Mouse (Mus musculus) layer of hippocampus, adult 9-11 months (tissue): ENCODE measurements around the gene Ccdc30.
A peak's percentile ranks its signal among the peaks of the same experiment; 100 is the strongest.

Source experiments
- DNase-seq: peaks from one replicate; pipeline ENCODE4 v3.0.0; 2022

Gene Ccdc30

DNA sequence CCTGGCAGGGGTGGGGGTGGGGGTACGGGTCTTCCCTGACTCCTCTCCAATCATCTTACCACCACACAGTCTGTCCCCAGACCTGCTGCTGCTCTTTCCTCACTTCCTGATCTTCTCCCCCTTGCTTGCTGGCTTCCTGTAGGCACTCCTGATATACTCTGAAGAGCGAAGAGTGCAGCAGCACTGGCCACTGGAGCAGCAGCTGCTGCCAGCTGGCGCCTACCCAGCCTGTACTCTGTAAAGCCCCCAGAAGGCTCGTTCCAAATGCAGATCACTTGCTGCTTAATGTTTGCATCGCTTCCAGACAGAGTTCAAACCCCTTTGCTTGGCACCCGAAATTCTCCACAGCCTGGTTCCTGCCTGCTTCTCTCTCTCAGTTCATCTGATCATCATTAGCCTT, 2.5 kb downstream of the Ccdc30 start:
- DNase-seq = no peak

DNA sequence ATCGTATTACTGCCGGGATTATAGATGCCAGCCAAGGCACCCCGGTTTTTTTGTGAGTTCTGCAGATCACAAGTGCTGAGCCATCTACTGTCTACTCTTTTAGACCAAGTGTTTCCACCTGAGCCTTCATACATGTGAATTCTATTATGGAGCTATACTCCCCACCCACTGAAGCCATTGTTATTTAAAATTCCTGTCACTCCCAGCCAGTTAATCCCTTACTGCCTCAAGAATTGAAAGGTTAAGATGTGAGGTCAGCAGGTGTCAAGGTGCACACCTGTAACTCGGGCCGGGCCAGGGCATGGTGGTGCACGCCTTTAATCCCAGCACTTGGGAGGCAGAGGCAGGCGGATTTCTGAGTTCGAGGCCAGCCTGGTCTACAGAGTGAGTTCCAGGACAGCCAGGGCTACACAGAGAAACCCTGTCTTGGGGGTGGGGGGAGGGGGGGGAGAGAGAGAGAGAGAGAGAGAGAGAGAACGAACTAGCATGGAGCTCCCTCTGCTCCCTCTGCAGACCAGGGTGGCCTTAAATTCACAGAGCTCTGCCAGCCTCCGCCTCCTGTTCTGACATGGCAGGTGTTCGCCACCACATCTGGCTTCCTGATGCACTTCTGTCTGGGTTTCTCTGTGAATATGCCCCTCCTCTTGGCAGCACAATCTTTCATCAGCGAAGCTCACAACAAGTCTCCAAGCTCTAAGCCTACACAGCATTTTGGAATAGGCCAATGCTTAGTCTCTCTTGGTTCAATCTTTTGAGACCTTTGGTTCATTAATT, 3.3 kb downstream of the Ccdc30 start:
- no peak for DNase-seq

DNA sequence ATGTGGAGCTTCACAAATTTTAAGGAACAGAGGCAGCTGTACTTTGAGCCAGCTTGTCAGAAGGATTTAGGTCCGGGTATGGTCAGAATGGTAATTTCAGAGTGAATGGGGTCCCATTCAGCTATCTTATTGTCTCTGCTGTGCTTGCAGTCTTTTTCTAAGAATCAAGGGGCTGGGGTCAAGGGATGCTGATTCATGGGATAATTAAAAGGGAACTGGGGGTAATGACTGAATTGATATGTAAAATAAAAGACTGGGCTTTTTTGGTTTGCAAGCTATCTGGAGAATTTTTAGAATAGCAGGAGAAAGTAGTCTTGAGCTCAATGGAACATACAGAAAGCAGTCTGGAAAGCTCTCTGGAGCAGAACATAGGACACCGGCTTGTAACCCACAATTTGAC, 11.9 kb downstream of the Ccdc30 start:
- no peak for DNase-seq

DNA sequence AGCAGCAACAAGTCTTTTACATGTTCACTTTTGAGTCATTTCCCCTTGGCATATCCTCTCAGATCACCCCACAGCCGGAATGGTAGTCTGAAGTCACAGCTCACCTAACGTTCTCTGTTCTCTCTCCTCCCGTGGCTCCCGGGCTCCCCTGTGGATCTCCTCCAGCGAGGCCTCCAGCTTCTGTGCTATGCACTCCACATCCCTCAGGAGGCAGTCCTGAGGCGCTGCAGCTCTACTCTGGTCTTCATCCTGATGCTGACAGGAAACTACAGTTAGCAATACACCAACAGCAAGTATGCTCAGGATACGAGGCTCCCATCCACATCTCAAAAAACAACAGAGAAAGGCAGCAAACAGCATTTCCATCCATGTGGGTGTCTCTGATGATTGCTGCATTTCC, 14.4 kb downstream of the Ccdc30 start:
- no peak for DNase-seq

DNA sequence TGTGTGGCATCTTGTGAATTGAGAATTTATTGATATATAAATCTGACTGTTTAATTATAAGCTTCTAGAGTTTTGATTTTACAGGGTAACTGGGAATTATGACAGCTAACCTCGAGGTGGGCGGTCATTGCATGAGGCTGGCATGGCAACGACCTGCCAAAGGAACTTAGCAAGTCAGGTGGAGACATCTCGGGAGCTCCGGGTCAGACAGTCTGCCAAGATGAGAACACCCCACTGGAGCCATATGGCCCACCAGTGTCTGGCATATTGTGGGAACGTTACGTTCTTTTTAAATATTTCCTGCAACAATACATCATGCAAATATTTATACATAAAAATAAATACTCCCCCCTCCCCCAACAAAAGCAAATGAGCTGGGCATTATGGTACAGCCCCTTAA, 16.6 kb downstream of the Ccdc30 start:
- DNase-seq = no peak

DNA sequence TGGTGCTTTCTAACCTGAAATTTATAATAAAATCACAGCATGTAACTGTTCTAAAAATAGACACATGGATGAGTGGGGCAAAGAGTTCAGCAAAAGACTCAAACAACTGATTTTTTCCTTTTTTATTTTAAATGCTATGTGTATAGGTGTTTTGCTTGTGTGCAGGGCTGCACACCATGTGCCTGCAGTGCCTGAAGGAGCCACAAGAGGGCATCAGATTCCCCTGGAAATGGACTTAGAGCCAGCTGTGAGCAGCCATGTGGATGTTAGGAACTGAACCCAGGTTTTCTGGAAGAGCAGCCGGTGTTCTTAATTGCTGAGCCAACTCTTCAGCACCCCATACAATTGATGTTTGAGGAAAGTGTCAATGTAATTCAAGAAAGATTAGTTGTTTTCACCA, 25.0 kb downstream of the Ccdc30 start:
- DNase-seq = no peak

DNA sequence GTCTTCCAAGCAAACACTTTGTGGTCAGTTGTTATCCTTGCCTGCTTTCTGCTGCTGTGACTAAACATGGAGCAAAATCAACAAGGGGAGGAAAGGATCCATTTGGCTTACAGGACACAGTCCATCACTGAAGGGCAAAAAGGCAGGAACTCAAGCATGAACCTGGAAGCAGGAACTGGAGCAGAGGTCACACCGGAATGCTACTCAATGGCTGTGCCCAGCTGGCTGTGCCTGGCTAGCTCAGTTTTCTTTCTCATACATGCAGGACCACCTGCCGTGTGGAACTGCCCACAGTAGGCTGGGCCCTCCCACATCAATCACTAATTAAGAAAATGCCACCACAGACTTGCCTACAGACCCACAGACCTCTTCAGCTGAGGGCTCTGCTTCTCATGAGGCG, 26.1 kb downstream of the Ccdc30 start:
- no peak for DNase-seq

DNA sequence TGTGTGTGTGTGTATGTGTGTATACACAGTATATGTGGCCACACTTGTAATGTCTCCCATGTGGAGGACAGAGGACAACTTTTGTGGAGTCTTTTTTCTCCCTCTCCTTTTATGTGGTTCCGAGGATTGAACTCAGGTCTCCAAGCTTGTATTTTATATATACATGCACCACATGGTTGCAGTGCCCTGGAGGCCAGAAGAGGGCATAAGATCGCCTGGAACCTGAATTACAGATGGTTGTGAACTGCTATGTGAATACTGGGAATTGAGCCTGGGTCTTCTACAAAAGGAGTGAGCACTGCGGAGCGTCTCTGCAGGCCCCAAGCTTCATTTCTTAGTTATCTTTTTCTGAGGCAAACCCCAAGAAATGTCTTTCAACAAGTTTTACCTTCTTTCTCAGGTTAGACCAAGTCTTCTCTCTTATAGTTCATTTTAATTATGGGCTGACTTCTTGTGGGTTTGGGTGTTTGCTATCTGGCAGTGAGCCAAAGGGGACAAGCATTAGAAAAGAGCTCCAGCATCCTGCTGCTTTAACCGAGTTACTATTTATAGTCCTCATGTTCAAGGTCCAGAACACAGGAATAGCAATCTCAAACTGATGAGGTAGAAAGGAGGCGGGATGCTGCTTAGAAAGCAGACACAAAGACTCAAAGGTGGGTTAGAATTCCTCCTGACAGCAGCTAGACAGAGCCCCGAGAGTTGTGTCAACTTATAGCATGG, 33.7 kb downstream of the Ccdc30 start:
- DNase-seq = no peak

DNA sequence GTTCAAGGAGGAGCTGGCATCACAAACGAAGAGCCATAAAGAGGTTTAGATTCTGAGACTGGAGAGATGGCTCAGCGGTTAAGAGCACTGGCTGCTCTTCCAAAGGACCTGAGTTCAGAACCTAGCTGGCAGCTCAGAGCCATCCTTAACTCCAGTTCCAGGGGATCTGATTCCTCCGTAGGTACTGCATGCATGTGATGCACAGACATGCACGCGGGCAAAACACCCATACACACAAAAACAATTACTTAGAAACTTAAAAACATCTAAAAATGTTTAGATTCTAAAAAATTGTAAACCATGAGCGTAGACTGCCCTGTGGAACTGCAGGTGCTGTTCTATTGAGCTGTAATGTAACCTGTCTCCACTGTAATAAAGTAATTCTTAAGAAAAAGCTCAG, 45.9 kb downstream of the Ccdc30 start:
- no peak for DNase-seq

DNA sequence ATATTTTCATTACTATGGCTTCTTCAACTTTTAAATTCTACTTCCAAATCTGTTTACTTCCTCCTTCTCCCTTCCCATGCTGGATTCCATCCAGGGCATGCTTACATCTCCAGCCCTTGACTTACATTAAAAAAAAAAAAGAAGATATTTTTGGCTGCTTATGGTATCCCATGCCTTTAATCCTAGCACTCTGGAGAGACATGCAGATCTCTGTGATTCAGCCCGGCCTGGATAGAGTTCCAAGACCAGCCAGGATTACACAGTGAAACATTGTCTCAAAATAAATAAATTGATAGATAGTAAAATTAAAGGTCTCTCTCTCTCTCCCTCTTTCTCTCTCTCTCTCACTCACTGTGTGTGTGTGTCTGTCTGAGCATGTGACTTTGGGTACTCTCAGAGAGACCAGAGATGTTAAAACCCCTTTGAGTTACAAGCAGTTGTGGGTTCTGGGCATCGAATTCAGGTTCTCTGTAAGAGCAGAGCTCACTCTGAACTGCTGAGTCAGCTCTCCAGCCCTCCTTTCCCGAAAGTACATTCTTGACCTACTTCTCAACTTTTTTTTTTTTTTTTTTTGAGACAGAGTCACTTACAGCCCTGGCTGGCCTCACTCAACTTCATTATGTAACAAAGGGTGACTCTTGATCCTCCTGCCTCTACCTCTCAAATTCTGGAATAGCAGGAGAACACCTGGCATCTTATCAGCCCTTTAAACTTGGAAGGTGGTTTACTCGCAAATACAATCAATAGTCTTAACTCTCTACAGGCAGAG, 48.4 kb downstream of the Ccdc30 start:
- no peak for DNase-seq

DNA sequence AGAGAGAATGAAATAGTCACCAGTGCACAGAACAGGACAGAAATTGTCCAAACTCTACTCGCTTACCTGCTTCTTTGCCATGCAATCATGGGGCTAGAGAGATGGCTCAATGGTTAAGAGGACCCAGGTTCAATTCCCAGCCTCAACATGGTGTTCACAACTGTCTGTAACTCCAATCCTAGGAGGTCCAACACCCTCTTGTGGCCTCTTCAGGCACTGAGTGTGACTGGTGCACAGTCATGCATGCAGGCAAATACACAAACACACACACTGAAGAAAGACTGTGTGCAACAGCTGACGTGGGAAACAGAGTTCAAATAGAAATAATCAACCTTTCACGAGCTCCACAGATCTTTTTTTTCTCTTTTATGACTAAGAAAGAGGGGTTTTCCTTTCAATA, 53.1 kb downstream of the Ccdc30 start:
- no peak for DNase-seq

DNA sequence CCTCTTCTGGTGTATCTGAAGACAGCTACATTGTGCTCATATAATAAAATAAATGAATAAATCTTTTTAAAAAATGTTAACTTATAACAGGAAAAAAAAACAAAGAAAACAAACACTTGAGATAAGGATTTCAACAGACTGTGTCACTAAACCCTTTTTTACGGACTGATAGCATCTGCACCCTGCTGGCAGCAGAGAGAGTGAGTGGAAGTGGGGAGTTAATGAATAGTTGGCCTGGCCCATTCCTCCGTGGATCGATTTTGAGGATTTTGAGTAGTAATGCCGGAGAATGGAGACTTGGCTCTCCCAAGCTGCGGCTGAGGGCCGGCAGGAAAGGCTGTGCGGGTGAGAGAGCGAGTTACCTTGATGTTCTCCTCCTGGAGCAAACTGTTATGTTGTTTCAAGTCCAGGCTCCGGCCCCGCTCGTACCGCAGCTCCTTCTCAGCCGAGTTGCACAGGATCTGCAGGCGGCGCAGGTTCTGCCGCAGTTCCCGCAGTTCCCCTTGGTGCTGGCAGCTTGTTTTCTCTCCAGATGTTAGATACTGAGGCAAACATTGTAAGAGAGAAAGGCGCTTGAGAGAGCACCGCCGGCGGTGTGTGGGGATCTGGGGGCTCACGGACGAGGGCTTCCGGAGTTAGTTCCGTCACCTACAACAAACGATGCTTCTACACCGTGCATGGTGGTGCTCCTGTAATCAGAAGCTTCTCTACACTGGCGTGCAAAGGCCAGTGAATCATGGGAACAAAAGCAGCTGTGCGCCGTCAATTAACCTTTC, 55.9 kb downstream of the Ccdc30 start:
- no peak for DNase-seq

DNA sequence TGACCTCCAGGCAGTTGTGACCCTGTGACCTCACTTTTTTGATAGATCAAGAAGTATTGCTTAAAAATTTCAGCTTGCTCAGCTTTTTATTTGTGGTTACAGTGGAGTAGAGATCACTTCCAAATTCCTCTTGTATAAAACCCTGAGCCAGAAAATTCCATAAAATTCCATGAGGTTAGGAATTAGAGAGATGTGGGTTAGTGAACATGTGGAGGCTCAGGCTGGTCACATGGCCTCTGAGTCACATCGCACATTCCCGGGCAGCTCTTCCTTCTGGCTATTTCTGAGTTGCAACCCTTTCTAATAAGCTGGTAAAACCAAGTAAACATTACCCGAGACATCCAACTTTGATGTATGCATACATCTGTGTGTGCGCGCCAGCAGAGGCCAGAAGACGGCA, 69.8 kb downstream of the Ccdc30 start:
- DNase-seq = no peak

DNA sequence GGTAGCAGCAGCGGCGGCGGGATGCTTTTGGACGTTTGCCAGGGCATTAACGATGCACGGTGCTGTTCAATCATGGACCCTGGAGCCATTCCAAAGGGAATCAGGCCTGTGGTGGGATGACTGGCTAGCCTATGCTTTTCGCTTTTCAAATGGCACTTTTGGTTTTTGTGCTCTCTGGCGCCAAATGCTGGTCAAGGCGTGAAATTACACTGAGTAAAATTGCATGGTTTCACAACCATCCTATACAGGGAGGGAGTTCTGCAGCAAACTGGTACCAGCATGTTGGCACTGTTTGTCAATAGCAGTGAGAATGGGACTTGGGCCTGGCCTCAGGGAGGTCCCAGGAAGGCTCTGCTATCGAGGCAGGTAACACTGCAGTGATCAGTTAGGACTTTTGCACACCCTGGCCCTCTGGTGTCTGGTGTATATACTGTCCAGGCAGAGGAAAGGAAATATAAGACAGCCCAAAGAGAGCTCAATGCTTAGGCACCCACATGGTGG, 76.4 kb downstream of the Ccdc30 start:
- peak; percentile 38 for DNase-seq

DNA sequence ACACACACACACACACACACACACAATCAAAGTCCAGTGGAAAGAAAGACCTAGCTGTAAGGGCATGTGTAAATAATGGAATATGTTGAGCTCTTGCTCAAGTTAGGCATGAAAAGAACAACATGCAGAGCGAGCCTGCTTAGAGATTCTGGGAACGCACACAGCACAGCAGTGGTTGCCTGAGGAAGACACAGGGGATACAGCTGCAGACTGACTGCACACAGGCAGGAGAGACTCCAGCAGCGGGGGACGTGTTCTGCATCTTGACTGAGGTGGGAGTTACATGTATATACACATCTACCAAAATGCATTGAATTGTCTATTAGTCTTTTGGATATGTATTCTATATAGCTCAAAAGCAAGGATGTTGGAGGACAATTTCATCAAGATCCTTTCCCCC, 76.9 kb downstream of the Ccdc30 start:
- no peak for DNase-seq

DNA sequence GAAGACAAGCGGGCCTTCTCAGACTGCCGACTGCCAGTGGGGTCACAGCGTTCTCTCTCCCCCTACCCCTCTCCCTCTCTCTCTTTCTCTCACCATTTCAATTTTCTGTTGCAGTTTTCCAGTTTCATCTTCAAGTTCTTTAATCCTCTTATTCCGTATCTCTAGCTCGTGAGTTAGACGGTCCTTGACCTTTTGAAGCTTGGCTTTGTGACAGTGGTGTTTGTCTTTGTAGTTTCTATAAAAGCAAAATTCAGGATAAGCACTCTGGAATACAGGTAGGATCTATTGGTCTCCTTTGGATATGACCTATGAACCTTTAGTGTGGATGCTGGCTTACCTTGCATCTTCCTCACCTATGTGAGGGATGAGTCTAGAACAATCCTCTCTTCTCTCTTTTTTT, 81.8 kb downstream of the Ccdc30 start:
- DNase-seq = no peak

DNA sequence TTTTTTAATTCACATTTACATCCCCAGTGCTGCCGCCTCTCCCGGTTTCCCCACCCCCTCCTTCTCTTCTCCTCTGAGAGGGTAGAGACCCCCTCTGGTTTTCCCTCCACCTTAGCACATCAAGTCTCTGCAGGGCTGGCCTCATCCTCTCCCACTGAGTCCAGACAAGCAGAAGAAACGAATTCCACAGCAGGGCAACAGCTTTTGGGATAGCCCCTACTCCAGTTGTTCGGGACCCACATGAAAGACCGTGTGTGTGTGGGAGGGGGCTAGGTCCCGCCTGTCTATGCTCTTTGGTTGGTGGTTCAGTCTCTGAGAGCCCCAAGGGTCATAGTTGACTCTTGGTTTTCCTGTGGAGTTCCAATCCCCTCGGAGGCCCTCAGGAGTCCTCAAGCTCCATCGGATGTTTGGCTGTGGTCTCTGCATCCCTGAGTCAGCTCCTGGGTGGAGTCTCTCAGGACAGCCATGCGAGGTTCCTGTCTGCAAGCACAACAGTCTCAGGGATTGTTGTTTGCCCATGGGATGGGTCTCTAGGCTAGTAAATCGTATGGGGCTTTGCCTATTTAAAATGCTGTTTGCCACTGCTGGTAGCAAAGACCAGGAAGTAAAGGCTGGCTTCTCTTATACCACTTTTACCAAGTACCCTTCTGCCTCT, 94.3 kb downstream of the Ccdc30 start:
- DNase-seq = no peak

DNA sequence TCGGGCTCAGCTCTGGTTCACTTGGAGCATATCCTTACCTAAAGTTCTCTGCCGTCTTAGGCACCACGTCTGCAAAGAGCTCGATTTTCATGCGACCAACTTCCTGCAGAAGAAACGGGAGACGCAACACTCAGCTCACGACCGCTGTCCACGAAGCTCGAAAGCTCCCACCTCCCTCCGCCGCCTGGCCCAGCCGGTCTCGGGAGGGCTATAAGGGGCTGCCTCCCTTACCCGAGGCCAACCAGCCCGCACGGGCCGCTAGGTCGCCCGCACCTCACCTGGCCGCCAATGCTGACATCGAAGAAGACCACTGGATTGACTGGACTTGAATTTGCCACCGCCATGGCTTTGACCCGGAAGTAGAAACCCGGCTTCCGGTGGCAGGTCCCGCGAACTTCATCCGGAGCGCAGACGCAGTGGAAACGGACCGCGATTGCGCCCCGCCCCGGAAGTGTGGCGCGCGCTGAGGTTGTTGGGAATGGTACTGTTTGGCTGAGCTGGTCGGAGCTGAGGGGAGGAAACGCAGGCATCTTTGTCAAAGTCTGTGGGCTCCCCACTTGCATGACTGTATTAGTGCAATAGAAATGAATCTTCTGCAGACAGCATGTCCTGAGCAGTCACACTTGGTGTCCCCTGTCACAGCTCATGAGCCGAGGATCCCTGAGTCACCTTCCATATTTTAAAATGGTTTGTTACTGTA, 95.0 kb downstream of the Ccdc30 start, which contains the start of gene Ppih:
TSS of gene Ppih (minus strand) at position 416 of the 700 bp plus-strand sequence.
- DNase-seq = peak; percentile 94

DNA sequence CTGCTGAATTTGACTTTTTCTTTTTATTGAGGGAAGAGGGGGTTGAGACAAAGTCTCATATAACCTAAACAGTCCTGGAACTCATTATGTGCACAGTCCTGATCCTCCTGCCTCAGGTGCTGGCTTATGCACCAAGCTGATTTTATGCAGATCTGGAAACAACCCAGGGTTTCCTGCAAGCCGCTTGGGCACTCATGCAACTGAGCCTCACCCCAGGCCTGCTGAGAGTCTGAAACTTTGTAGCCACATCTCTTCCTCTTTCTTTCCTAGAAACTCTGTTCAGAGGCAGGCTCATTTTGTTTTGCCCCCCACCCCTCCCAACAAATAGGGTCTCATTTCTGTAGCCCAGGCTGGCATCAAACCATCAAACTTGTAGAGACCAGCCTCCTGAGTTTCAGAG, 101.6 kb downstream of the Ccdc30 start:
- no peak for DNase-seq

DNA sequence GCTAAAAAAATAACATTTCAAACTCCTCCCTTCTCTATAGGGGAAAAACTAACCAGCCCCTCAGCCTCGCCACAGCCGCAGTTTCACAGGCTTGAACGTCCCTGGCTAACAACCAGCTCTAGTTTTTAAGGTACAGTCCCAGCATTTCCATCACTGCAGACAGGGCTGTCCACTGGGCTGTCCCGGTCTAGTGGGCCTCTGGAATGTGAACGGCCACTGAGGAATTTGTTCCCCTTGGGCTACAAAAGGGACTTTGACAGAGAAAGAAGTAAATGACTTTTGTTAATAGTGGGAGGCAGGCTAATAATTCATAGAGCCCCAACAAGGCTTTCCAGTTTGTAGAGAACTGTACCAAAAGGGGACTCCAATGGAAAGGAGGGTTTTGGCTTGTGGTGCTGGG, 109.9 kb downstream of the Ccdc30 start:
- DNase-seq = no peak

DNA sequence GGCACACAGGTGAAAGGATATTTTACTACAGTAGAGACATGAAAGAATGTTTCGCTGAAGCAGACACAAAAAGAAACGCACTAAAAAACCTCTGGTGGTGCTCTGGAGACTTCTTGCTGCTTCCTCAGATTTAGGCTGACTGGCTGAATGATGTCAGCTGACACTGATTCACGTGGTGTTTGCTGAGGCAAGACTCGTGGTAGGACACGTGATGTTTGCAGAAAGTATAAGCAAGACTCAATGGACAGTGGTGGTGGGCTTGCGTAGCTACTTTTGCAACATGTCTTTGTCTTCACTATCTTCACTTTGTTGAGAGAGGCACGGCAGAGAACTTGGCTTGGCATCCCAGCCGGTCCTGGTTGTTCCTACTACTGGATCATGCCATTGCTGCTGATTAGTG, 112.0 kb downstream of the Ccdc30 start:
- DNase-seq = no peak

DNA sequence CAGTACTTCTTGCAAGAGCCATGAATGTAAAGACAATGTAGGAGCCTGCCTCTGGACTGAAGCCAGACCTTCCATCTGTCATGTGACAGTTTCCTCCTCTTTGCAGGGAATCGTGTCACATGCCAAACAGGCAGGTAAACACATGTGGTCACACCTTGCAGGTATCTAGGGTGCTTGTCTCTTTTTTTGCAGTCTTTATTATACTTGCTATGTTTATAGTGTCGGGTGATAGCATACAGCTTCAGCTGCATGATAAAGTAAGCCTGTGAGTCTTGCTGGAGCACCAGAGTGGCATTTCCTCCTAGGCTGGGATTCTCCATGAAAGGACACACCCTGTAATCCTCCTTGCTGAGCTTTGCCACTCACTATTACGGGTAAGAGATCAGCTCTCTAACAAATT, 113.5 kb downstream of the Ccdc30 start:
- no peak for DNase-seq
